Mouse (Mus musculus): ENCODE data around the gene Nupl1.

- TF ChIP-seq CTCF (IDR thresholded peaks at IDR 0.05; ENCODE audit: low read depth, low read length) (no peak), POLR2A (IDR thresholded peaks at IDR 0.05; ENCODE audit: extremely low read depth, insufficient read depth, low read length) (no peak)
Observed at GRCm38 (mm10) chr14:60273346-60273745, 22.1 kb upstream of the Nupl1 start.
